Mouse (Mus musculus) olfactory bulb, adult 2 months (tissue): ENCODE measurements around the gene Mapk3.

ENCODE experiments used
- CTCF ChIP-seq: fragments of 200-500 bp; IDR thresholded peaks from 2 replicates; pipeline ENCODE4 v1.5.1; 2012; ENCODE audit warnings: low read depth, mild to moderate bottlenecking, low read length, moderate library complexity; ENCODE audit not compliant: insufficient read depth
- POLR2A ChIP-seq: fragments of 200-500 bp; IDR thresholded peaks from 2 replicates; pipeline ENCODE4 v1.6.1; 2012; ENCODE audit warnings: mild to moderate bottlenecking, low read depth, low read length, moderate library complexity; ENCODE audit not compliant: insufficient read depth

DNA sequence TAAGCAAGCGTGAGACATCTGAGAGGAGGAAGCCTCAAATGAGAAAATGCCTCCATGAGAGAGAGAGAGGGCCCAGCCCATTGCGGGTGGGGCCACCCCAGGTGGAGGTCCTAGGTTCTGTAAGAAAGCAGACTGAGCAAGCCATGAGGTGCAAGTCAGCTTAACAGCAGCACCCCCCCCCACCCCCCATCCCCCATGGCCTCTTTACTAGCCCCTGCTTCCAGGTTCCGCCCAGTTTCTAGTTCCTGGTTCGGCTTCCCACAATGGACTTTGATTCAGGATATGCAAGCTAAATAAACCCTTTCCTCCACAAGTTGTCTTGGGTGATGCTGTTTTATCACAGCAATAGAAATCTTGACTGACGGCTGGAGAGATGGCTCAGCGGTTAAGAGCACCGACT is 10.6 kb upstream of the Mapk3 start:
- TF ChIP-seq CTCF (no peak), POLR2A (no peak)
